Mouse (Mus musculus) kidney, embryonic 14.5 days (tissue): ENCODE results near the gene Asic1. TPM values are rescaled to one million over a fixed set of nuclear protein-coding genes. Genes with fewer than 3 reads are reported as not detected.

Experiments
- ATAC-seq: fragments of 200-750 bp; cut with Nextera tagmentation; 2 replicates; pipeline ENCODE4 v1.8.0; 2017; ENCODE audit warnings: moderate number of reproducible peaks, mild to moderate bottlenecking, moderate TSS enrichment, moderate library complexity; ENCODE audit not compliant: low FRiP score, low TSS enrichment
- H3K27ac ChIP-seq: fragments of 300-500 bp; sonication (generic); 2 replicates; pipeline ENCODE4 v1.5.1; 2014; ENCODE audit warnings: low read depth, mild to moderate bottlenecking, low read length, moderate library complexity, mixed read lengths
- H3K27me3 ChIP-seq: fragments of 300-500 bp; sonication (generic); 2 replicates; pipeline ENCODE4 v1.6.1; 2014; ENCODE audit warnings: mild to moderate bottlenecking, low read length; ENCODE audit not compliant: control insufficient read depth, insufficient read depth
- H3K36me3 ChIP-seq: fragments of 300-500 bp; sonication (generic); 2 replicates; pipeline ENCODE4 v1.6.1; 2014; ENCODE audit warnings: low read length, mixed read lengths; ENCODE audit not compliant: control insufficient read depth, insufficient read depth
- H3K4me1 ChIP-seq: fragments of 300-500 bp; sonication (generic); 2 replicates; pipeline ENCODE4 v1.6.1; 2014; ENCODE audit warnings: low read length, mixed read lengths; ENCODE audit not compliant: control insufficient read depth, insufficient read depth
- H3K4me2 ChIP-seq: fragments of 300-500 bp; sonication (generic); replicated peaks from 2 replicates; pipeline ENCODE4 v1.6.1; 2014; ENCODE audit warnings: low read depth, mild to moderate bottlenecking, low read length
- H3K4me3 ChIP-seq: fragments of 300-500 bp; sonication (generic); 2 replicates; pipeline ENCODE4 v1.5.1; 2014; ENCODE audit warnings: mild to moderate bottlenecking, low read length
- H3K9ac ChIP-seq: fragments of 300-500 bp; sonication (generic); 2 replicates; pipeline ENCODE4 v1.6.1; 2014; ENCODE audit warnings: low read depth, mild to moderate bottlenecking, low read length, moderate library complexity
- H3K9me3 ChIP-seq: fragments of 300-500 bp; sonication (generic); 2 replicates; pipeline ENCODE4 v1.6.1; 2016; ENCODE audit warnings: low read length; ENCODE audit not compliant: control insufficient read depth
- WGBS: fragments of 180-500 bp; shearing (Covaris S2); extraction: QIAGEN DNeasy Blood & Tissue Kit; methylation state at CpG from one replicate; pipeline ENCODE4 v1.1.7; 2014; 5-methylcytosine and 5-hydroxymethylcytosine counted together
- polyA plus RNA-seq: library from polyadenylated mRNA; unstranded; fragments of >200 nt; fragmentation: Nextera tagmentation; extraction: Ambion mirVana; gene quantifications from 2 replicates; pipeline ENCODE4 v1.2.1, GENCODE M21; 2014

Gene Asic1
- polyA plus RNA-seq, 1 experiment from 2014 or later = 0.88 TPM

DNA sequence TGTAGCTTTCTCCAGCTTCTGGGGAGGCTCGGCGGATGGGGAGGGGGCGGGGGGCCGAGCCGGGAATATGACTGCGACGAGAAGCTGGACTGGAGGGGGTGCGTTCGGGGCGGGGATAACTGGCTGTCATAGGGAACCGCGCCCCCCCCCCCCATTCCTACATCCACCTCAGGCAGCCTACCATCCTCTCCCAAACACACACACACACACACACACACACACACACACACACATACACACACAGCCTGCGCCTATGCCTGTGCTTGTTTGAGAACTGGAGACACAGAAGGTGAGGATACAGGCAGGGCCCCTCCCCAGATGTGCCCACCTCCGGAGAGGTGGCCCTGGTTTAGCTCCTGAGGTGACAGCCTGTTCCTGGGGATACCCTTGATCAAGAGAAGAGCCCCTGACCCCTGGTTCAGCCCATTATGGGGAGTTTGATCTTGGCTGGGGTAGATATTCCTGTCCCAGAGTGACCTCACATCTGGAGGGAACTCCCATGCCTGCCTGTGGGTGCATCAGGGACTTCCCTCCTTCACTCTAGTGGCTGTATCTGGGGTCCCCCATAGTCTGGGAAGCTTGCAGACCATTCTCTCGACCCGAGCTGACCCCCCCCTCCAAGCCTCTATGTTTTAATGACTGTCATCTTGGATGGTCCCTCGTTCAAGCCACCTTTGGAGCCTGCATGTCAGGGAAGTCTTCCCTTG, 949 bp downstream of the Asic1 start:
- ATAC-seq = no peak
- H3K27me3 ChIP-seq = peaks cover 45% of the 10 kb centered on the region
- H3K9me3 ChIP-seq = no peaks in the 10 kb centered on the region
- peaks cover 3% of the 10 kb centered on the region; the same call in 1 of the 2 replicates for H3K4me1 ChIP-seq
- WGBS = 10% methylated on average over 14 of the region's 17 CpGs
- H3K9ac ChIP-seq = peak overlapping the region; percentile 63
- H3K4me2 ChIP-seq = peak overlapping the region; percentile 98
- peak overlapping the region; percentile 54 for H3K4me3 ChIP-seq
- no peak overlapping the region for H3K27ac ChIP-seq
- no peaks in the 10 kb centered on the region for H3K36me3 ChIP-seq

DNA sequence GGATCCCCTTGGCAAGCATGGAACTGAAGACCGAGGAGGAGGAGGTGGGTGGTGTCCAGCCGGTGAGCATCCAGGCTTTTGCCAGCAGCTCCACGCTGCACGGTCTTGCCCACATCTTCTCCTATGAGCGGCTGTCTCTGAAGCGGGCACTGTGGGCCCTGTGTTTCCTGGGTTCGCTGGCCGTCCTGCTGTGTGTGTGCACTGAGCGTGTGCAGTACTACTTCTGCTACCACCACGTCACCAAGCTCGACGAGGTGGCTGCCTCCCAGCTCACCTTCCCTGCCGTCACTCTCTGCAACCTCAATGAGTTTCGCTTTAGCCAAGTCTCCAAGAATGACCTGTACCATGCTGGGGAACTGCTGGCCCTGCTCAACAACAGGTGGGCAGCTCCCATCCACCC, 1.6 kb downstream of the Asic1 start:
- Histone ChIP-seq H3K4me3 (no peak overlapping the region), H3K27me3 (peaks cover 39% of the 10 kb centered on the region), H3K27ac (no peak overlapping the region), H3K4me2 (no peak overlapping the region), H3K9me3 (no peaks in the 10 kb centered on the region), H3K36me3 (no peaks in the 10 kb centered on the region), H3K9ac (no peak overlapping the region), H3K4me1 (peaks cover 3% of the 10 kb centered on the region; the same call in 1 of the 2 replicates)
- 76% methylated on average over 14 of the region's 14 CpGs for WGBS
- ATAC-seq = no peak

DNA sequence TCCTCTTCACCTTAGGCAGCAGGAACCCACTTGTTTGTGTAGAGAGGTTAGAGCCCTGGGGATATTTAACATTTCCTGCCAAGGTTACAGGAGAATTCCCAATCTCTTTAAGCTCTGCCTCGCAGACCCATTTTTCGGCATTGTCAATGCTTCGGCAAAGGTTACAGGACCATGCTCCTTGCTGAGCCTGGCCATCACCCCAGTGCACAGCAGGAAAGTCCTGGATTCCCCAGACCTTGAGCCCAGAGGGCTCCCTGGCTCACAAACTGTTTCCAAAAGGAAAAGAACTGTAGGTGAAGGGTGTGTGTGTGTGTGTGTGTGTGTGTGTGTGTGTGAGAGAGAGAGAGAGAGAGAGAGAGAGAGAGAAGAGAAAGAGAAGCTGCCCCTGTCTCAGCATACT, 4.7 kb downstream of the Asic1 start:
- Histone ChIP-seq H3K36me3 (no peaks in the 10 kb centered on the region), H3K27ac (no peak overlapping the region), H3K9me3 (no peaks in the 10 kb centered on the region)

DNA sequence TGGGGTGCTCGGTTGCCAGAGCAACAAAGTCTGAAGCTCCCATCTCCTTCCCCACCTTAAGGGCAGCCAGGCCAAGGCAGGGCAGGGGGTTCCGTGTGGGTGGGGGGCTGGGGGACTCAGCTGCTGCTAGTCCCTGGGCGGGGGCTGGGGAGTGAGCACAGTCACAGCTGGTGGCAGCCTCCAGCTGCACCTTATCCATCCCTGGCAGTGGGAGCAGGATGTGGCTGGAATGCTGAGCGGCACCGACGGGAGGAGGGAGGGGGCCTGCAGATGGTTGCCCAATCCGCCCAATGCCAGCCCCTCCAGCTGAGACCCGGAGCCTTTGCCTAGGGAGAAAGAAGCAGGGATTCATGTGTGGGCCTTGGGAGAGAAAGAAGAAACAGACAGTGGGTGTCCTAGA, 6.9 kb downstream of the Asic1 start:
- H3K4me3 ChIP-seq = no peak overlapping the region
- H3K27me3 ChIP-seq = peaks cover 8% of the 10 kb centered on the region
- H3K9me3 ChIP-seq = no peaks in the 10 kb centered on the region
- no peaks in the 10 kb centered on the region for H3K4me1 ChIP-seq
- H3K4me2 ChIP-seq = no peak overlapping the region
- no peak; the same call in 1 of the 2 replicates for ATAC-seq
- H3K36me3 ChIP-seq = no peaks in the 10 kb centered on the region
- WGBS = 41% methylated on average over 8 of the region's 8 CpGs
- H3K9ac ChIP-seq = no peak overlapping the region
- no peak overlapping the region for H3K27ac ChIP-seq

More for the DNA sequence above, 4.7 kb downstream of the Asic1 start:
- H3K4me1 ChIP-seq = peaks cover 3% of the 10 kb centered on the region; the same call in 1 of the 2 replicates
- ATAC-seq = no peak
- H3K4me3 ChIP-seq = no peak overlapping the region
- H3K9ac ChIP-seq = no peak overlapping the region
- 86% methylated on average over 3 of the region's 3 CpGs for WGBS
- peaks cover 30% of the 10 kb centered on the region for H3K27me3 ChIP-seq
- no peak overlapping the region for H3K4me2 ChIP-seq

DNA sequence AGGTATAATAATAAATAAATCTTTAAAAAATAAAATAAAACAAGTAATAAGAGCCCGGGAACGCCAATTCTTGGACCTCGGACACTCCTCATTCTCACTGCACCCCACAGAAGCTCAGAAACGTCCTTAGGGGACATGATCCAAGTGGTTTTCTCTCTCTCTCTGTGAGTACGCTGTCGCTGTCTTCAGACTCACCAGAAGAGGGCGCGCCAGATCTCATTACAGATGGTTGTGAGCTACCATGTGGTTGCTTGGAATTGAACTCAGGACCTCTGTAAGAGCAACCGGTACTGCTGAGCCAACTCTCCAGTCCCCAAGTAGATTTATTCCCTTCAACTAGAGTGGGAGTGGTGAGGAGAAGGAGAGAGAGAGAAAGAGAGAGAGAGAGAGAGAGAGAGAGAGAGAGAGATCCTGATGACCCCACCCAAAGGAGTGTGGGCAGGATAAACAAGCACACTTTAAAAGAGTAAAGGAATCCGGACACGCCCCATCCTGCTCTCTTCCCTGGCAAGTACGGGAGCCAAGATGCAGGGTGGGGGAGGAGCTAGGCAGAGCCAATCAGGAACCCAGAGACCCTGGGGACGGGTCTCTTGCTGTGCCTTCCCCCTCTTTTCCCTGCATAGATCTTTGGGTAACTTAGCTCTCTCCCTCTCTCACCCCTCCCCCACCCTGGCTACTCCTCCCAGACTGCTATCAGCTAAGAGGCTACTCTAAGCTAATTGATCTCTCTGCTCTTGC, 8.1 kb downstream of the Asic1 start:
- no peak overlapping the region for H3K27ac ChIP-seq
- ATAC-seq = peak; percentile 39; the same call in 1 of the 2 replicates
- no peaks in the 10 kb centered on the region for H3K36me3 ChIP-seq
- no peak overlapping the region for H3K4me2 ChIP-seq
- H3K9ac ChIP-seq = no peak overlapping the region
- WGBS = 11% methylated on average over 13 of the region's 13 CpGs
- H3K27me3 ChIP-seq = peaks cover 4% of the 10 kb centered on the region; the same call in 1 of the 2 replicates
- no peak overlapping the region for H3K4me3 ChIP-seq
- no peaks in the 10 kb centered on the region for H3K9me3 ChIP-seq
- H3K4me1 ChIP-seq = no peaks in the 10 kb centered on the region

DNA sequence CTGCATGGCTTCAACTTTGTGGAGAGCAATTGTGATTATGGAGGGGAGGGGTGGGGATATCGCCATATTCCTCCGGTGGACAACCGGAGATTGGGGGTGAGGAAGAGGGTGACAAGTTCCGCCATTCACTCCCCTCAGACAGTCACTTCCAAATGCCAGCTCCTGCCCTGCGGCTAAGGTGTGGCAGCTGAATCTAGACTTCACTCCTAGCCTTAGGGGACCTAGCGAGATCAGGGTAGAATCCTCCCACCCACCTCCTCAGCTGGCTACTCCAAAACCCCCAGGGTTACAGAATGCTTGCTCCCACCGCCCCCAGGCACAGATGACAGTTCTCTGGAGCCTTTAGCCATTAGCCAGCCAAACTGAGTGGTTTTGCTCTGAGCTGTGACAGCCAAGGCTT, 8.8 kb downstream of the Asic1 start:
- H3K4me1 ChIP-seq = no peaks in the 10 kb centered on the region
- no peak overlapping the region for H3K9ac ChIP-seq
- no peaks in the 10 kb centered on the region for H3K9me3 ChIP-seq
- no peak overlapping the region for H3K4me3 ChIP-seq
- WGBS = 52% methylated on average over 7 of the region's 7 CpGs
- H3K36me3 ChIP-seq = no peaks in the 10 kb centered on the region
- ATAC-seq = no peak
- H3K4me2 ChIP-seq = no peak overlapping the region
- H3K27me3 ChIP-seq = no peaks in the 10 kb centered on the region
- H3K27ac ChIP-seq = no peak overlapping the region

DNA sequence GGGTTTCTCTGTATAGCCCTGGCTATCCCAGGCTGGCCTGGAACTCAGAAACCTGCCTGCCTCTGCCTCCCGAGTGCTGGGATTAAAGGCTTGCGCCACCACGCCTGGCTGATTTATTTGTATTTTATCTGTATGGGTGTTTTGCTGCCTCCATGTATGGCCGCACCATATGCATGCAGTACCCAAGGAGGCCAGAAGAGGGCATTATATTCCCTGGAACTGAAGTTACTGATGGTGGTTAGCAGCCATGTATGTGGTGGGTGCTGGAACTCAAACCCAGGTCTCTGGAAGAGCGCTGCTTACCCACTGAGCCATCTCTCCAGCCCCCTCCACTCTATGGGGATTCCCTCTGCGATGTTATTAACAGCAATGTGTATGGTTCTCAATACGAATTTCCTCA, 12.7 kb downstream of the Asic1 start:
- H3K27ac ChIP-seq = no peak overlapping the region
- H3K9ac ChIP-seq = no peak overlapping the region
- no peaks in the 10 kb centered on the region for H3K9me3 ChIP-seq
- no peak overlapping the region for H3K4me2 ChIP-seq
- H3K36me3 ChIP-seq = no peaks in the 10 kb centered on the region
- no peaks in the 10 kb centered on the region for H3K27me3 ChIP-seq
- ATAC-seq = no peak
- 93% methylated on average over 7 of the region's 7 CpGs for WGBS
- H3K4me3 ChIP-seq = no peak overlapping the region
- no peaks in the 10 kb centered on the region for H3K4me1 ChIP-seq

DNA sequence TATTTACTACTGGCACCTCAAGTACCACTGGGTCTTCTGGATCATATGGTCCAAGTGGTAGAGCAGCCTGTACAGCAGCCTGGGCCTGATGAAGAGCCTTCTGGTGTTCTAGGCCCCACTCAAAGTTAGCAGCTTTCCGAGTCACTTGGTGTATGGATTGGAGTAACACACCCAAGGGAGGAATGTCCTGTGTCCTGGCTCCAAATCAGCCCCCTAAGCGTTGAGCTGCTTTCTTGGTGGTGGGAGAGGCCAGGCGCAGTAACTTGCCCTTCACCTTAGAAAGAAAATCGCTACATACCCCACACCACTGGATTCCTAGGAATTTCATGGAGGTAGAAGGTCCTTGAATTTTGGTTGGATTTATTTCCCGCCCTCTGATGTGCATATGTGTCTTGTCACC, 14.0 kb downstream of the Asic1 start:
- Histone ChIP-seq H3K9ac (no peak overlapping the region), H3K27me3 (no peaks in the 10 kb centered on the region), H3K36me3 (no peaks in the 10 kb centered on the region), H3K27ac (no peak overlapping the region), H3K4me2 (no peak overlapping the region), H3K4me3 (no peak overlapping the region), H3K9me3 (no peaks in the 10 kb centered on the region), H3K4me1 (no peaks in the 10 kb centered on the region)
- 91% methylated on average over 5 of the region's 5 CpGs for WGBS
- no peak for ATAC-seq

DNA sequence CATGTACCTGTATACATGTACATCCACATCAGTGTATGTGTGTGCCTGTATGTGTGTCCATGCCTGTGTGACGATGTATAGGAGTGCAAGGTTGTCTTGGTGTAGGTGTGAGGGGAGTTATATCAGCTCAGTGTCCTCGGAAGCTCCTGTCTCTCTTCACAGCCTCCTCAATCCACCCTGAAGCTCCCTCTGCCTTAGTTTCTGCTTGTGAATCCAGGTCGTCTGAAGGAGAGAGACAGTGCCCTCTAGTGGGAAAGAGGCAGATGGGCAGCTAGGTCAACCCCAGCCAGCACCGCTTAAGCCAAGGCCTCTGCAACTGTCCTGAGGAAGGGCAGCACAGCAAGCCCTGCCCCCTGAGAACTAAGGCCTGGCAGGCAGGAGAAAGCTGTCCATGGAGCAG, 18.5 kb downstream of the Asic1 start:
- Histone ChIP-seq H3K9me3 (no peaks in the 10 kb centered on the region), H3K4me2 (no peak overlapping the region), H3K9ac (no peak overlapping the region), H3K36me3 (no peaks in the 10 kb centered on the region), H3K4me3 (no peak overlapping the region), H3K27me3 (no peaks in the 10 kb centered on the region), H3K27ac (no peak overlapping the region), H3K4me1 (no peaks in the 10 kb centered on the region)
- peak; percentile 50 for ATAC-seq
- WGBS = 11% methylated on average over 4 of the region's 4 CpGs
